Mouse (Mus musculus): Measurements from ENCODE around the gene Gm7942.
"Not testable (repeated sequence)": the region's sequence is repeated elsewhere in the genome, so short reads cannot be mapped to it uniquely, and the experiment has no call there.

The Gm7942 gene

DNA sequence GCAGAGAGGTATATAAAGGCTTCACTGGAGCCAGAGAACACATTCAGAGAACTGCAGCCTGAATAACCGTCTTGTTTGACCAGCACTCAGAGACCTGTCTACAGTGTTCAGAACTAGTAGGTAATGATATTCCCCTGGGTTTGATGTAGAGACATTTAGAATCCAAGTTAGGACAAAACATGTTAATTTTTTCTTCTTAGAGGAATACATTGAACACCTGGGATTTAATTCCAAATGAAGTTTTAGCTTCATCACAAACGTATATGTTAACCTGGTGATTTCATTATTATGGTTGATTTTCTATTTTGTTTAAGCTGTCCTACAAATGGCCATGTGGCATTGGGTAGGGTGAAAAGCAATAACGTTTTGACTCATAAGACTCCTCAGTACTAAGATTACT lies at the start of gene Gm7942:
TSS of gene Gm7942 (plus strand) at position 301 of the 400 bp plus-strand sequence.
- DNase-seq, result not testable (repeated sequence)
